Mouse (Mus musculus): ENCODE measurements around the gene 9130213A22Rik.

9130213A22Rik gene

DNA sequence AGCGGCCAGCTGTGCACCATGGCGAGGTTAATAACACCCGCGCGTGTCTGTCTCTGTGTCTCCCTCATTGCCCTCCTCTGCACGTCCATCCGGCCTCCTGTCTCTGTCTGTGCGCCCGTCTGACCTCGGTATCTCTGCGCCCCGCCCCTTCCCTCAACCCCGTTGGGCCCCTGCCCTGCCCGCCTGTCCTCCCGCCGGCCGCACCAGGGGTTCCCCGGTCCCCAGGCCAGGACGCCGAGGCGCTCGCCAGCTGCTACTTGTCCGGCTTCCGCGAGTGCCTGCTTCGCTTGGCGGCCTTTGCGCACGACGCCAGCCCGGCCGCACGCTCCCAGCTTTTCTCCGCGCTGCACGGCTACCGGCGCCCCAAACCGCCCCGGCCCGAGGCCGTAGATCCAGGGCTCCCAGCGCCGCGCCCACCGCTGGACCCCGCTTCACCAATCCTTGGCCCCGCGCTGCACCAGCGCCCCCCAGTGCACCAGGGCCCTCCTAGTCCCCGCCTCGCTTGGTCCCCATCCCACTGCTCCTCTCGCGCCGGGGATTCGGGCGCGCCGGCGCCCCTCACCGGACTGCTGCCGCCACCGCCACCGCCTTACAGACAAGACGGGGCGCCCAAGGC, at the start of gene 9130213A22Rik:
Gene 9130213A22Rik, minus strand, starts transcription at position 254 of the 616 bp plus-strand sequence.
- peak; percentile 75 for DNase-seq (ENCODE audit: low spot score)

- DNase-seq (ENCODE audit: low spot score) = peak; percentile 89
These were observed 49.2 kb upstream of the 9130213A22Rik start for GRCm38 (mm10) chr11:69171626-69172025.

DNA sequence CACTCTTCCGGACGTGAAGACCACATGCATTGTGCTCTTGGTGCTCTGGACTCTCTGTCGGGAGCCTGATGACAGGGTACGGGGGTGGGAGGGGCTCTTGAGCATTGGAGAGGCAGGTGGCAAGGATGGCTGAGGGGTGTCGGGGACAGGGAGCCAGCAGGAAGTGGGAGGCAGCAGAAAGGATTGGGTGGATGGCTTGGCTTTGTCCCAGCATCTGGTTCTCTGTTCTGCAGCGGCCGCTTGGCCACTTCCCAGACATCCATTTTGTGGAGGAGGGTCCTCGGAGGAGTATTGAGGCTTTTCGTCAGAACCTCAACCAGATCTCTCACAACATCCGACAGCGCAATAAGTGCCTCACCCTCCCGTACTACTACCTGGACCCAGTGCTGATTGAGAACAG, 46.9 kb upstream of the 9130213A22Rik start:
- no peak for DNase-seq (ENCODE audit: low spot score)

- DNase-seq (ENCODE audit: low spot score) = no peak
These were observed 34.4 kb upstream of the 9130213A22Rik start, which contains the start of gene Alox12b for GRCm38 (mm10) chr11:69156800-69157199. Alox12b (plus strand) TSS chr11:69156989.

DNA sequence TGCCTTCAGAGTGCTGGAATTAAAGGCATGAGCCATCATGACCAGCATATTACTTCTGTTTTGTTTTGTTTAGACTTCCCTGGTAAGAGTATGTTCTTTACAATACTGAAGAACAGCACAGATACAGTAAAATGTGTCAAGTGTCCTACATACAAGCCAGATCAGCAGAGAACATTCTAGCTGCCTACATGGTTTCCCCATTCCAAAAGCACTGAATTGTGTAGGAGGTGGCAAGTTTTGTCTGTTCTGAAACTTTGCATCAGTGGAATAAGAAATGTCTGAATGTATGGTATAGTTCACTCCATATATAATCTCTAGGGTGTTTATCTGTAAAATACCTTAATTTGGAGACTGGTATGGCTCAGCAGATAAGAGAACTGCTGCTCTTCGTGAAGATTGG, 33.0 kb upstream of the 9130213A22Rik start:
- DNase-seq (ENCODE audit: low spot score) = no peak

- DNase-seq (ENCODE audit: low spot score) = no peak
These were observed 31.4 kb upstream of the 9130213A22Rik start for GRCm38 (mm10) chr11:69153831-69154230.

DNA sequence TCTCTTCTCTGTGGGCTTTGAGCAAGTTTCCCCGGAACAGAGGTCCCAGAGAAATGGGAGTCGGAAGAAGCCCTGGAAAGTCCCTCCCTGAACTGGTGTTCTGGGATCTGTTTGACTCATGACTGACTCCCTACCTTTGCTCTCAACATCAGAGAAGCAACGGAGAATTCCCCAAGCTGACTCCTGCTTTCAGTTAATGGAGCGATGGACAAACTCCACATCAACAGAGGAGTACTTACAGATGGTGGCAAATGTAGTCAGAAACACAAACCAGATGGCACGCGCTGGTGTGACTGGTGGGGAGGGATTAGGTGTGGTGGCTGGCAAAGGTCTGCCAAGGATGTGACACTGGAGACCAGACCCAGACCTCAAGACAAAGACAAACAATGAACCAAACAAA, 28.6 kb upstream of the 9130213A22Rik start:
- DNase-seq (ENCODE audit: low spot score) = no peak

GRCm38 (mm10) chr11:69150444-69150843, 28.1 kb upstream of the 9130213A22Rik start:
- peak; percentile 55 for DNase-seq (ENCODE audit: low spot score)

- no peak for DNase-seq (ENCODE audit: low spot score)
These were observed 27.3 kb upstream of the 9130213A22Rik start for GRCm38 (mm10) chr11:69149728-69150127.

DNA sequence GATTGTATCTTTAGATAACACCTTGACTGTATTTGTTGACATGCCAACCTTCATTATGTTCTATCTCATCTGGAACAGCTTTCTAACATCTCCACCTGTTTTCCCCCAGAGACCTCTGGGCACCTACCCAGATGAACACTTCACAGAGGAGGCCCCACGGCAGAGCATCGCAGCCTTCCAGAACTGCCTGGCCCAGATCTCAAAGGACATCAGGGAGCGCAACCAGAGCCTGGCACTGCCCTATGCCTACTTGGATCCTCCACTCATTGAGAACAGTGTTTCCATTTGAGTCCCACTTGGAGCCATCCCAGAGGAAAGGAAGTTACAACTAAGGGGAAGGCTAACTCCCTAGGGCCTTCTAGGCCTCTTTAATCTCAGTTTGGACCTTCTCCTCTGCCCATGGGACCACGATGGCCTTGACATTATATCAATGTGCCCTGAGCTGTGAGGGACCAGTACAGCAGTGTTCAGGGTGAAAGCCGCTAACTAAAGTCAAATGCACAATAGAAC, 26.1 kb upstream of the 9130213A22Rik start:
- peak; percentile 22 for DNase-seq (ENCODE audit: low spot score)

DNA sequence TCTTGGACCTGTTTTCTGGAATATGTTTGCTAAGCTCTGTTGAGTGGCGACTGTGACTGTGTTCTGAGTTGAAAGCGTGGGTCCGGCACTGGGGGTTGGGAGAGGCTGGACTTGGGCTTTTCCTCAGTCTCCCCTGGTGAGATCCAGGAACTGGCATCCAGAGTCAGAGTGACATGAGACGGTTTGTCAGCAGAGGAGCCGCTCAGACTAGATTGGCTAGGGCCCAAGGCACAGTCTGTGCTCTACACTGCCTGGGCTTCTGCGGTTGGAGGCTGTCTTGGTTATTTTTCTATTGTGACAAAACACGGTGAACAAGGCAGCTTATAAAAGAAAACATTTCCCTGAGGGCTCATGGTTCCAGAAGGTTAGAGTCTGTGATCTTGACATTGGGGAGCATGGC, 25.2 kb upstream of the 9130213A22Rik start:
- DNase-seq (ENCODE audit: low spot score) = no peak

- no peak for DNase-seq (ENCODE audit: low spot score)
These were observed 13.0 kb upstream of the 9130213A22Rik start for GRCm38 (mm10) chr11:69135361-69135760.

DNA sequence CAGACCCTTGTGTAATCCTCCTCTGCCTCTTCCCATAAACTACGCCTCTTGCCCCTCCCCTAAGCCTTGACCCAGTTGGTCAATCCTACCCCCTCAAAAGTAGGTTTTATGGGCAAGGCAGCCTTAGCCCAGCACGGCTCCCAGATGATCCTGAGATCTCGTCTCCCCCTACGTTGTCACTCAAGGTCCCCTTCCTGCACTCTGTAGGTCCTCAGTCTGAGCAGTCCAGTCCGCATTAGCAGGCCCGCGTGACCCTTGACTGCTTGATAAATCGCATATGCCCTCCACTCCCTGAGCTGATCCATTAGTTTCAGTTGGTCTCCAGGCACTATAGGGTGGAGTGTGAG, 12.2 kb upstream of the 9130213A22Rik start:
- DNase-seq (ENCODE audit: low spot score) = no peak

- DNase-seq (ENCODE audit: low spot score) = no peak
These were observed 11.7 kb upstream of the 9130213A22Rik start for GRCm38 (mm10) chr11:69133923-69134621.

DNA sequence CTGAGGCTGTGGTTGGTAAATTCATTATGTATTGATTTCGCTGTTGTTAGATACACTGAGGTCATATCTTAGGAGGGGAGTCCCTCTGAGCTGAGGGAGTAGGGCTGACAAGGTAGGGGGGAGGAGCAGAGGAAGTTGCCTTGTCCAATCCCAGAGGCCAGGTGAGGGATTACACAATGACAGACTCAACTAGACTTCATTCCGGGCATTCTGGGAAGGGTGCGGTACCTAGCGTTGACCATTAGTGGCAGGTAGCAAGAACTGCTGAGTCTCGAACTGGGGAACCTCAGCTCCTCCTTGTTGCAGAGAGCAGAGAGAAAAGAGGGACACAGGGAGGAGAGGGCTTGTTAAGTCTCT, 11.2 kb upstream of the 9130213A22Rik start:
- DNase-seq (ENCODE audit: low spot score) = no peak

GRCm38 (mm10) chr11:69128426-69129122, 6.2 kb upstream of the 9130213A22Rik start:
- no peak for DNase-seq (ENCODE audit: low spot score)

GRCm38 (mm10) chr11:69126706-69127095, 4.3 kb upstream of the 9130213A22Rik start:
- no peak for DNase-seq (ENCODE audit: low spot score)

DNA sequence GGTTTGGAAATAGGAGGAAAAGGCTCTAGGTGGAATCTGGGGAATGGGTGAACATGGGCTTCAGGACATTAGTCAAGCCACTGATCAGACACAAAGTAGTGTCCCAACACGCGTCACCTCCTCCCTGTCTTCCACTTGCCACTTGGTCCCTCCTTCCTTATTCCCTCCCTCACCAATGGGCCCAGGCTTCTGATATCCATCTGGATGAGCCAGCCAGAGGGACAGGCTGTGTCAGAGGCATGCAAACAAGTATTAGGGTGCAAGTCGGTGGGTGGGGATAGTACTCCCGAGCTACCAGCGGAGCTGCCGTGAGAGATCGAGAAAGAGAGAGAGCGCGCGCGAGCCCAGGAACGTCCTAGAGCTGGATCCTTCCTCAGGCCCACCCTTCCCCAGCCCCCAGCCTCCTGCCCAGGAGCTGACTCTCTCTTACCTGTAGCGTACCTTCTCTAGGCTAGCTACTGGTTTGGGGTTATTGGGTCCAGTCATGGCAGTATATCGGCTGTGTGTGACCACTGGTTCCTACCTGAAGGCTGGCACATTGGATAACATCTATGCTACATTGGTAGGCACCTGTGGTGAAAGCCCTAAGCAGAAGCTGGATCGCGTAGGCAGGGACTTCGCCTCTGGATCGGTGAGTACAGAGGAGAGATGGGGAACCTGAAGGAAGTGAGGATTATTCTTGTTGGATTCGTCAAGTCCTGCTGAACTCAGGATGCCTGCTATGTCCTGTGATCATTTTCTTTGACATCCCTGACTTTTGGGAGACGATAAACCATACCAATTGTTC, 3.7 kb upstream of the 9130213A22Rik start:
- DNase-seq (ENCODE audit: low spot score) = no peak

GRCm38 (mm10) chr11:69125852-69125918, 3.3 kb upstream of the 9130213A22Rik start, which contains the start of gene Aloxe3:
Aloxe3 (plus strand) TSS chr11:69125896.
- no peak for DNase-seq (ENCODE audit: low spot score)

DNA sequence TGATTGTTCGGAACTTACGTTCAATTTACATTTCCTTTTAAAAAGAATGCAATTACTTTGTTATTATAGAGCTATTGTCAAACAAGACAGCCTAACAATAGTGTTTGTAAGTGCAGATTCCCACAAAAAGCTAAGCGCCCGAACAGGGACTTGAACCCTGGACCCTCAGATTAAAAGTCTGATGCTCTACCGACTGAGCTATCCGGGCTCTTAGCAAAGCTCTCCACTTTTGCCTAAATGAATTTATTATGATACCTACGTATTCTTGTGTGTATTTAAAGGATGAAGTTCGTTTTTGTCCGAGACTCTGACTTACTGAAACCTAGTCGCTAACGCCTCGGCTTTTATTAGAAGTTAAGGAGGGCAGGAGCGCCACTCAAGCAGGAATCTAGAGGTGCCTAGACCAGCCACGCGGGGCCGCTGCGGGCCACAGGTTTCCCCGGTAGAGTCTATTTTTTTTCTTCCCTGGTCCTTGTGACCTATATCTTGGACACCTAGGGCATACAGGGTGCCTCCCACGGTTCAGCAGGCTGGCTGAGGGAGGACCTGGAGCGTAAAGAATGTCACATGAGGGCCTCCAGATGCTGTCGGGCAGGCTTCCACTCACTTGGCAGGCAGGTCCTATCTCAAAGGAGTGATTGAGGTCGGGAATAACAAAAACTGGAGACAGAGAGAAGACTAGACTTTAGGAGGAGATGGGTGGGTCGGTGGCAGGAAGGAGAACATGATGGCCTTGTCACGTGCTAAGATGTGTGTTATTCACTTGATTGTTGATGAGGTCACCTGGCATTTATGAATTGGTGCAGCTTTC, 2.9 kb upstream of the 9130213A22Rik start:
- peak; percentile 88 for DNase-seq (ENCODE audit: low spot score)

GRCm38 (mm10) chr11:69124498-69124847, 2.1 kb upstream of the 9130213A22Rik start:
- DNase-seq (ENCODE audit: low spot score) = peak; percentile 87

Measured in adipocyte (in vitro differentiated cells).